Mouse (Mus musculus): ENCODE data around the gene Chrnb1. TPM values are rescaled to one million over a fixed set of nuclear protein-coding genes. Genes with fewer than 3 reads are reported as not detected.

Chrnb1 gene
- polyA plus RNA-seq, 1 experiment from 2014 or later: 28.4 TPM

DNA sequence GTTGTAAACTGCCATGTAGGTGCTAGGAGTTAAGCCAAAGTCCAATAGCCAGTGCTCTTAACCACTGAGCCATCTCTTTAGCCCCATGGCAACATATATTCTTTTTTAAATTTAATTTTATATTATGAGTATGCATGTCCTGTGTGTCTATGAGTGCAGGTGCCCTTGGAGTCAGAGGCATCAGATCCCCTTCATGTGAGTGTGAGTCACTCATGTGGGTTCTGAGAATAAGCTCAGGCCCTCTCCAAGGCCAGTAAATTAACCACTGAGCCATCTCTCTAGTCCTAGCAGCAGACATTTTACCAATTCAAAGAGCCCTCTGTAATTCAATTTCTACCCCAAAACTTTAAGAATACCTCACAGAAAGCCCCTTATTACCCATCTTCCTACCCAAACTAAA, 43.1 kb downstream of the Chrnb1 start:
- no peak for DNase-seq (ENCODE audit: low spot score)
- Histone ChIP-seq H3K4me1 (ENCODE audit: control insufficient read depth, insufficient read depth, low read length) (peaks cover 23% of the 10 kb centered on the region), H3K9me3 (ENCODE audit: control insufficient read depth, low read length) (no peaks in the 10 kb centered on the region), H3K36me3 (ENCODE audit: control insufficient read depth, insufficient read depth, low read length) (peaks cover 8% of the 10 kb centered on the region), H3K27me3 (replicated peaks; ENCODE audit: control insufficient read depth, insufficient read depth, low read length) (no peaks in the 10 kb centered on the region), H3K4me2 (ENCODE audit: low read depth, low read length) (no peak overlapping the region), H3K27ac (replicated peaks; ENCODE audit: low read depth, low read length) (no peak overlapping the region), H3K4me3 (ENCODE audit: low read depth, low read length) (no peak overlapping the region), H3K9ac (ENCODE audit: low read depth, low read length) (no peak overlapping the region)
- no peak for ATAC-seq (ENCODE audit: low read depth)

DNA sequence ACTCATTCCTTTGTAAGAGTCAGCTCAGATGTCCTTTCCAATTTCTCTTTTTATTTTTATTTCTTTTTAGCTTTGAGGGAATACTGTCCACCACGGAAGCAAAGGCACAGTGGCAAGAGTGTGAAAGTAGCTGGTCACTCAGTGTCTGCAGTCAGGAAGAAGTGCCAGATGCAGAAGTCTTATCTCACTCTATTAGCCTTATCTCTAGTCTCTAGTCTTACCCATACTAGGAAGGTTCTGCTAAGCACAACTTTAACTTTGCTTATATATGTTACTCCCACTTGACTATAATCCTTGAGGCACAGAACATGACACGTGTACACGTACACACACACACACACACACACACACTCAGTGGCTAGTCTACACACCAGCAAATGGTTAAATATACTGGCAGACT, 44.1 kb downstream of the Chrnb1 start:
- WGBS: 81% methylated on average over 3 of the region's 3 CpGs
- no peak for ATAC-seq (ENCODE audit: low read depth)
- H3K9me3 ChIP-seq (ENCODE audit: control insufficient read depth, low read length): no peaks in the 10 kb centered on the region

More for the DNA sequence above, 44.1 kb downstream of the Chrnb1 start:
- H3K27ac ChIP-seq (replicated peaks; ENCODE audit: low read depth, low read length): no peak overlapping the region
- peaks cover 18% of the 10 kb centered on the region for H3K36me3 ChIP-seq (ENCODE audit: control insufficient read depth, insufficient read depth, low read length)
- no peak overlapping the region for H3K9ac ChIP-seq (ENCODE audit: low read depth, low read length)
- no peak for DNase-seq (ENCODE audit: low spot score)
- H3K27me3 ChIP-seq (replicated peaks; ENCODE audit: control insufficient read depth, insufficient read depth, low read length): no peaks in the 10 kb centered on the region
- H3K4me3 ChIP-seq (ENCODE audit: low read depth, low read length): no peak overlapping the region
- no peak overlapping the region for H3K4me2 ChIP-seq (ENCODE audit: low read depth, low read length)
- H3K4me1 ChIP-seq (ENCODE audit: control insufficient read depth, insufficient read depth, low read length): peaks cover 14% of the 10 kb centered on the region

Other genes with a start within 250 kb of the Chrnb1 start
- gene Dnah2, start 246.8 kb downstream of the Chrnb1 start, polyA plus RNA-seq (2014; fragmentation: Nextera tagmentation; extraction: Ambion mirVana): 6.2 and 6.5 TPM in 2 replicates
- 7.3 and 8.6 TPM in 2 replicates for gene Efnb3, start 235.7 kb downstream of the Chrnb1 start, polyA plus RNA-seq (2014; fragmentation: Nextera tagmentation; extraction: Ambion mirVana)
- gene Wrap53, start 215.7 kb downstream of the Chrnb1 start, polyA plus RNA-seq (2014; fragmentation: Nextera tagmentation; extraction: Ambion mirVana): 18.4 and 19.8 TPM in 2 replicates
- 111 and 133 TPM in 2 replicates for gene Trp53, start 215.6 kb downstream of the Chrnb1 start, polyA plus RNA-seq (2014; fragmentation: Nextera tagmentation; extraction: Ambion mirVana)
- gene Atp1b2, start 190.0 kb downstream of the Chrnb1 start, polyA plus RNA-seq (2014; fragmentation: Nextera tagmentation; extraction: Ambion mirVana): 15.6 and 17.7 TPM in 2 replicates
- gene Shbg, start 178.0 kb downstream of the Chrnb1 start, polyA plus RNA-seq (2014; fragmentation: Nextera tagmentation; extraction: Ambion mirVana): not detected in 2 replicates
- gene Sat2, start 173.9 kb downstream of the Chrnb1 start, polyA plus RNA-seq (2014; fragmentation: Nextera tagmentation; extraction: Ambion mirVana): 15.6 and 16.6 TPM in 2 replicates
- gene Fxr2, start 163.0 kb downstream of the Chrnb1 start, polyA plus RNA-seq (2014; fragmentation: Nextera tagmentation; extraction: Ambion mirVana): 25.4 and 26.3 TPM in 2 replicates
- gene Sox15, start 140.6 kb downstream of the Chrnb1 start, polyA plus RNA-seq (2014; fragmentation: Nextera tagmentation; extraction: Ambion mirVana): 1.7 and 2.9 TPM in 2 replicates
- 29.1 and 33.6 TPM in 2 replicates for gene Mpdu1, start 133.3 kb downstream of the Chrnb1 start, polyA plus RNA-seq (2014; fragmentation: Nextera tagmentation; extraction: Ambion mirVana)
- 22.0 and 25.5 TPM in 2 replicates for gene Cd68, start 129.8 kb downstream of the Chrnb1 start, polyA plus RNA-seq (2014; fragmentation: Nextera tagmentation; extraction: Ambion mirVana)
- 525 and 575 TPM in 2 replicates for gene Eif4a1, start 123.5 kb downstream of the Chrnb1 start, polyA plus RNA-seq (2014; fragmentation: Nextera tagmentation; extraction: Ambion mirVana)
- gene Senp3, start 113.9 kb downstream of the Chrnb1 start, polyA plus RNA-seq (2014; fragmentation: Nextera tagmentation; extraction: Ambion mirVana): 73.6 and 88.4 TPM in 2 replicates
- gene Tnfsf13, start 110.2 kb downstream of the Chrnb1 start, polyA plus RNA-seq (2014; fragmentation: Nextera tagmentation; extraction: Ambion mirVana): 0.37 and 0.49 TPM in 2 replicates
- 13.0 and 16.6 TPM in 2 replicates for gene Tnfsf12, start 100.1 kb downstream of the Chrnb1 start, polyA plus RNA-seq (2014; fragmentation: Nextera tagmentation; extraction: Ambion mirVana)
- 6.0 and 6.6 TPM in 2 replicates for gene Tnfsfm13, start 99.8 kb downstream of the Chrnb1 start, polyA plus RNA-seq (2014; fragmentation: Nextera tagmentation; extraction: Ambion mirVana)
- gene Polr2a, start 37.3 kb downstream of the Chrnb1 start, polyA plus RNA-seq (2014; fragmentation: Nextera tagmentation; extraction: Ambion mirVana): 39.3 and 39.7 TPM in 2 replicates
- 0.12 TPM in 1 of 2 replicates, not detected in the other for gene Slc35g3, start 34.0 kb downstream of the Chrnb1 start, polyA plus RNA-seq (2014; fragmentation: Nextera tagmentation; extraction: Ambion mirVana)
- gene Zbtb4, start 30.0 kb downstream of the Chrnb1 start, polyA plus RNA-seq (2014; fragmentation: Nextera tagmentation; extraction: Ambion mirVana): 3.5 and 3.9 TPM in 2 replicates
- 2.3 and 3.3 TPM in 2 replicates for gene Fgf11, start 5.9 kb upstream of the Chrnb1 start, polyA plus RNA-seq (2014; fragmentation: Nextera tagmentation; extraction: Ambion mirVana)
- 4.1 and 4.3 TPM in 2 replicates for gene Tmem102, start 9.7 kb upstream of the Chrnb1 start, polyA plus RNA-seq (2014; fragmentation: Nextera tagmentation; extraction: Ambion mirVana)
- gene Gm39566, start 19.4 kb upstream of the Chrnb1 start, polyA plus RNA-seq (2014; fragmentation: Nextera tagmentation; extraction: Ambion mirVana): not detected in 2 replicates
- not detected in 2 replicates for gene Spem2, start 22.5 kb upstream of the Chrnb1 start, polyA plus RNA-seq (2014; fragmentation: Nextera tagmentation; extraction: Ambion mirVana)
- 0.26 TPM in 1 of 2 replicates, not detected in the other for gene Spem1, start 26.2 kb upstream of the Chrnb1 start, polyA plus RNA-seq (2014; fragmentation: Nextera tagmentation; extraction: Ambion mirVana)
- gene Nlgn2, start 41.8 kb upstream of the Chrnb1 start, polyA plus RNA-seq (2014; fragmentation: Nextera tagmentation; extraction: Ambion mirVana): 8.3 and 10.6 TPM in 2 replicates
- 379 and 388 TPM in 2 replicates for gene Tmem256, start 42.6 kb upstream of the Chrnb1 start, polyA plus RNA-seq (2014; fragmentation: Nextera tagmentation; extraction: Ambion mirVana)
- 102 and 121 TPM in 2 replicates for gene Plscr3, start 50.4 kb upstream of the Chrnb1 start, polyA plus RNA-seq (2014; fragmentation: Nextera tagmentation; extraction: Ambion mirVana)
- 3.2 and 3.7 TPM in 2 replicates for gene Tnk1, start 62.8 kb upstream of the Chrnb1 start, polyA plus RNA-seq (2014; fragmentation: Nextera tagmentation; extraction: Ambion mirVana)
- gene Tmem95, start 82.1 kb upstream of the Chrnb1 start, polyA plus RNA-seq (2014; fragmentation: Nextera tagmentation; extraction: Ambion mirVana): not detected in 2 replicates
- gene Kctd11, start 85.5 kb upstream of the Chrnb1 start, polyA plus RNA-seq (2014; fragmentation: Nextera tagmentation; extraction: Ambion mirVana): 5.9 and 7.2 TPM in 2 replicates
- gene Acap1, start 99.6 kb upstream of the Chrnb1 start, polyA plus RNA-seq (2014; fragmentation: Nextera tagmentation; extraction: Ambion mirVana): 1.5 and 2.1 TPM in 2 replicates
- gene 2810408A11Rik, start 105.0 kb upstream of the Chrnb1 start, polyA plus RNA-seq (2014; fragmentation: Nextera tagmentation; extraction: Ambion mirVana): 5.7 and 8.3 TPM in 2 replicates
- 10.1 and 10.3 TPM in 2 replicates for gene Neurl4, start 105.1 kb upstream of the Chrnb1 start, polyA plus RNA-seq (2014; fragmentation: Nextera tagmentation; extraction: Ambion mirVana)
- gene Gps2, start 117.9 kb upstream of the Chrnb1 start, polyA plus RNA-seq (2014; fragmentation: Nextera tagmentation; extraction: Ambion mirVana): 55.0 and 57.2 TPM in 2 replicates
- gene Eif5a, start 126.0 kb upstream of the Chrnb1 start, polyA plus RNA-seq (2014; fragmentation: Nextera tagmentation; extraction: Ambion mirVana): 1,503 and 1,606 TPM in 2 replicates
- 2.9 and 4.2 TPM in 2 replicates for gene Ybx2, start 139.9 kb upstream of the Chrnb1 start, polyA plus RNA-seq (2014; fragmentation: Nextera tagmentation; extraction: Ambion mirVana)
- gene Slc2a4, start 152.2 kb upstream of the Chrnb1 start, polyA plus RNA-seq (2014; fragmentation: Nextera tagmentation; extraction: Ambion mirVana): 16.9 and 20.8 TPM in 2 replicates
- 22.3 and 23.7 TPM in 2 replicates for gene Cldn7, start 168.8 kb upstream of the Chrnb1 start, polyA plus RNA-seq (2014; fragmentation: Nextera tagmentation; extraction: Ambion mirVana)
- gene Ctdnep1, start 185.2 kb upstream of the Chrnb1 start, polyA plus RNA-seq (2014; fragmentation: Nextera tagmentation; extraction: Ambion mirVana): 37.4 and 39.2 TPM in 2 replicates
- gene Elp5, start 186.6 kb upstream of the Chrnb1 start, polyA plus RNA-seq (2014; fragmentation: Nextera tagmentation; extraction: Ambion mirVana): 109 and 116 TPM in 2 replicates
- 577 and 590 TPM in 2 replicates for gene Gabarap, start 195.2 kb upstream of the Chrnb1 start, polyA plus RNA-seq (2014; fragmentation: Nextera tagmentation; extraction: Ambion mirVana)
- 47.0 and 49.3 TPM in 2 replicates for gene Phf23, start 199.8 kb upstream of the Chrnb1 start, polyA plus RNA-seq (2014; fragmentation: Nextera tagmentation; extraction: Ambion mirVana)
- 30.8 and 36.2 TPM in 2 replicates for gene Dvl2, start 204.7 kb upstream of the Chrnb1 start, polyA plus RNA-seq (2014; fragmentation: Nextera tagmentation; extraction: Ambion mirVana)
- gene Acadvl, start 219.5 kb upstream of the Chrnb1 start, polyA plus RNA-seq (2014; fragmentation: Nextera tagmentation; extraction: Ambion mirVana): 90.0 and 95.5 TPM in 2 replicates
- 7.3 and 8.4 TPM in 2 replicates for gene Dlg4, start 221.0 kb upstream of the Chrnb1 start, polyA plus RNA-seq (2014; fragmentation: Nextera tagmentation; extraction: Ambion mirVana)

Measured in embryonic facial prominence, embryonic 14.5 days (tissue).